Mouse (Mus musculus): ENCODE data around the gene 1700010I14Rik. TPM values are rescaled to one million over a fixed set of nuclear protein-coding genes. Genes with fewer than 3 reads are reported as not detected.
A peak's percentile ranks its signal among the peaks of the same experiment; 100 is the strongest.

Gene 1700010I14Rik
- total RNA-seq, 2 experiments from 2014 or later = not detected

DNA sequence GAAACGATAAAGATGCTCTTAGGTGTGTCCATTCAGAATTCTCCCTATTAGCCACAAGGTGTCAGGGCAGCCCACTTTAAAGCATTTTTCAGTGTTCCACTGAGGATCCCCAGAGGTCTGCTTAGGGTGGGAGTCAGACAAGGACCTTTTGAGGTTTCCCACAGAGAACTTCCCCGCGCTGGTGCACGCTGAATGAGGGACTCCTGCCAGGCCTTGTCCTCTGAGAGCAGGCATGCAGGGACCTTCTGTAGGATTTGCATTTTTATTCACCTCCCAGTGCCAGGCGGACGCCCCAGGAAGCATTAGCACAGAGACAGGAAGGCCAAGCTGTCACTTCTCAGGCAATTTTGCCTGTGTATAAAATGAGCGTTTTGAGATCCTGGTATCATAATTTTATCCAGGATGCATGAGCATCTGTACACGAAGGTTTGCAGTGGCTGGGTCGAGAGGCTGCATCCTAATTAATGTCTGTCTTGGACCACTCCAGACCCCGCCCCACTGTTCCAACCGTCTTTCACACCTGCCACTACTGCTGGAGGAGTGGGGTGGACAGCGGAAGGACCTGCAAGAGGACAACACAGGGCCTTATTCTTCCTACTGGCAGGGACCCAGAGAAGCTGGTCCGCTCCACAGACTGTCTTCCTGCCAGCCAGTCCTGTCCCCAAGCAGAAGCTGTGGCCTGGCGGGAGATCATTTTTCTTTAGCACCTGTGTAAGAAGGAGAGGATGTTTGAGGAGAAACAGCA is 35.2 kb downstream of the 1700010I14Rik start:
- intact Hi-C loops (cut with DNase I) = no loop called here
- DNase-seq = no peak

- no peak for DNase-seq
- intact Hi-C loops (cut with DNase I) = loop anchor here (10.0 kb wide), 1 partner anchor 735 kb away; no protein-coding TSS in a partner anchor
Observed at GRCm38 (mm10) chr17:9030181-9030580, 42.0 kb downstream of the 1700010I14Rik start.

GRCm38 (mm10) chr17:9031241-9032141 is 43.4 kb downstream of the 1700010I14Rik start:
- DNase-seq = peak; percentile 78 to 79
- intact Hi-C loops (cut with DNase I) = loop anchor here (1.0 to 10.0 kb wide), 3 partner anchors 114 to 733 kb away; no protein-coding TSS in a partner anchor

DNA sequence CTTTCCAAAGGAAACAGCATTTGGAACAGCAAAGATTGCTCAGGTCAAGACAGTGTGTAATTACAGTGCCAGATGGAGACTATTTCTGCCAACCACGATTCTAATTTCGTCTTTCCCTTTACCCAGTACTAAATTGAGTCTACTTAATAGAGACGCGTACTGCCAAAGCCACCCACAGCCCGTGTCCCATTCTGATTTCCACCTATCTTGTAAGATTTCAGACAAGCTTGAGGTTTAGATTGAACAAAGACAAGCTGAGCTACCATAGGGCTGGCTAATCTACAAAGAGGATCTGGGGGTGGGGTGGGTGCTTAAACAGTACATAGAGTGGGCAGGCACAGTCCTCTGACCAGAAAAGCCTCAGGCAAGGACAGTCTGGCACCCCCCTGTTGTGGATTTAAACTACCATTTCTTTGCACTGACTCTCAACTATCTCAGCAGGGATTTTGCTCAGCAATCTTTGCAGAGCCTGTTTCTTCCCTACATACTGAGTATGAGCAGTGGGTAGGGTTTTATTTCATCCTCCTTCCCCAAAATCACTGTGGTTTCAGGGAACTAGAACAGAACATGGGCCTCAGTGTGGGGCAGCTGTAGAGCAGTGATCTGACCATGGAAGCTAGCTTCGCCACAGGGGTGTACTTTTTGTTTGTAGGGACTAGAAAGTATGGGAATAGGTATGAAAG is 44.4 kb downstream of the 1700010I14Rik start:
- peak in 1 of 2 experiments; percentile 12 for DNase-seq
- intact Hi-C loops (cut with DNase I) = loop anchor here (2.0 to 10.0 kb wide), 2 partner anchors 136 to 732 kb away; no protein-coding TSS in a partner anchor

DNA sequence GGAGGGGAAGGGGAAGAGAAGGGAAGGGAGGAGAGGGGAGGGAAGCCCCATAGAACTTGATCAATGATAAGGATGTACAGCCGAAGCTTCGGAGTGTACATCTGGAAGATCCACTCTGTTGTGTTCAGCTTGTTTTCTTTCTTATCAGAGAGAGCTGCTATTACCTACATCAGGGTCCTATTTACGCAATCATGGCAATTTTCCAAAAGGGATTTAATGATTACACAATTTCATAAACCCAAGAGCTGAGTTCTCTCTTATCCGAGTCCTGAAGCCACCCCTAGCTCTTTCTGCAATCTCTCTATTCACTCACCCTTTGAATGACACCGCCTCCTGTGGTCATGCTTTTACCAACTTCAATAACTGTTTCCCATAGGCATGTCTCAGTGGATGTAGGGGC is 45.4 kb downstream of the 1700010I14Rik start:
- intact Hi-C loops (cut with DNase I) = loop anchor here (2.0 to 10.0 kb wide), 2 partner anchors 135 to 731 kb away; no protein-coding TSS in a partner anchor
- no peak for DNase-seq

- intact Hi-C loops (cut with DNase I) = loop anchor here (10.0 kb wide), 1 partner anchor 729 kb away; no protein-coding TSS in a partner anchor
- DNase-seq = no peak
Observed at GRCm38 (mm10) chr17:9035561-9036348, 47.6 kb downstream of the 1700010I14Rik start.

- peak; percentile 6 to 41 for DNase-seq
- intact Hi-C loops (cut with DNase I) = no loop called here
Observed at GRCm38 (mm10) chr17:9042723-9043122, 54.6 kb downstream of the 1700010I14Rik start.

GRCm38 (mm10) chr17:9052441-9052980 is 64.4 kb downstream of the 1700010I14Rik start:
- intact Hi-C loops (cut with DNase I) = no loop called here
- DNase-seq = no peak

DNA sequence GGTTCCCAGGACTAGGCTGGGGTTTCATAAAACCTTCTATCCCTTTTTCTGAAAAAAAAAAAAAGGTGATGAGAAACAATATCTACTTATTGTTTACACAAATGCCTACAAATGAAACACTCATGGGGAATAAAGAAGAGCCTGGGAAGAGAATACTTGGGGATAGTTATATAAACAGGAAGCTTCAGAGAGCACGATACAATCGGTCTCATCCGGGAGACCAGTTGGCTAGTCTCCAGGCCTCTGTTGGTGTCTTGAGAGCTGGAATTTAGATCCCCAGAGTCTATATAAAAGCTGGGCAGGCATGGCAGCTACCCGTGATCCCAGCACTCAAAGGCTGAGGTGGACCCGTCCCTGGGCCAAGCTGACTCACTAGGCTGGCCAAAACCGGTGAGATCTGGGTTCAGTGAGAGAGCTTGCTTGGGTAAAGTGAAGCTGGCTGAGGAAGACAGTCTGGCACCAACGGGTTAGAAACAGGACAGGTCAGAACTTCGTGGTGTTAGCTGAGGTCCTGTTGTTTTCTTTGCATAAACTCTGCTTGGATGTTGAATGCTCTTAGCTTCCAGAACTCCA is 71.3 kb downstream of the 1700010I14Rik start:
- intact Hi-C loops (cut with DNase I) = no loop called here
- DNase-seq = no peak
